Comparison of ENCODE assay signal across 8 mouse cellular contexts in genomic region chr1:7397807-7398446, GRCm38 (mm10).
A peak's percentile ranks its signal among the peaks of the same experiment; 100 is the strongest.
DNase-seq lines count a peak whose midpoint lies in the region; ATAC-seq lines count a peak whose summit lies in the region.

No protein-coding gene starts in this region.

- no peaks in the 10 kb centered on the region for H3K27me3 ChIP-seq in hindbrain, embryonic 11.5 days (ENCODE audit: control insufficient read depth, insufficient read depth, low read length)

- H3K4me2 ChIP-seq in hindbrain, embryonic 11.5 days (replicated peaks; ENCODE audit: low read depth, low read length) = peak overlapping the region; percentile 48

- H3K4me1 ChIP-seq in hindbrain, embryonic 11.5 days (replicated peaks; ENCODE audit: control insufficient read depth, insufficient read depth, low read length) = no peaks in the 10 kb centered on the region

- peak overlapping the region; percentile 63 for H3K4me3 ChIP-seq in hindbrain, embryonic 11.5 days (ENCODE audit: low read depth, low read length)

- under 1% methylated on average over 45 of the region's 46 CpGs for WGBS in hindbrain, embryonic 11.5 days

- ATAC-seq in hindbrain, embryonic 11.5 days (ENCODE audit: low FRiP score) = peak; percentile 97

- no peaks in the 10 kb centered on the region for H3K36me3 ChIP-seq in hindbrain, embryonic 11.5 days (ENCODE audit: control insufficient read depth, insufficient read depth, low read length)

- DNase-seq in Muller cell, postnatal 12 days (ENCODE audit: inconsistent ontology term) = peak; percentile 99
- DNase-seq in cerebellum, adult 9-11 months = peak; percentile 99
- DNase-seq in frontal cortex, adult 2 months (ENCODE audit: extremely low spot score in 1 of 2, low spot score in 1 of 2) = peak; percentile 95 to 98
- DNase-seq in hindbrain, embryonic 11.5 days (ENCODE audit: low spot score) = peak; percentile 98
- peak; percentile 99 for DNase-seq in layer of hippocampus, postnatal 10 days (ENCODE audit: low spot score in 2 of 2)
- peak; percentile 98 for DNase-seq in lung, postnatal 10 days
- DNase-seq in ovary, postnatal 36 days (ENCODE audit: low spot score) = peak; percentile 97
- DNase-seq in thymus, postnatal 25 days = peak; percentile 97

- H3K27ac ChIP-seq in hindbrain, embryonic 11.5 days (ENCODE audit: low read depth, low read length) = peak overlapping the region; percentile 65; the same call in 1 of the 2 replicates

- H3K9ac ChIP-seq in hindbrain, embryonic 11.5 days (ENCODE audit: low read depth, low read length) = peak overlapping the region; percentile 55

- no peaks in the 10 kb centered on the region for H3K9me3 ChIP-seq in hindbrain, embryonic 11.5 days (ENCODE audit: control insufficient read depth, low read length)

Comparison
In these comparisons a context has a peak if more than half of its experiments do, and no peak if none do; other contexts are left out.
1. Peak in every context shown above with its lines: DNase-seq, ATAC-seq, H3K4me3 ChIP-seq and H3K27ac ChIP-seq.